Mouse (Mus musculus): ENCODE data around the gene Tmsb10. TPM values are rescaled to one million over a fixed set of nuclear protein-coding genes. Genes with fewer than 3 reads are reported as not detected.

Gene Tmsb10
- total RNA-seq (2023) = 1,000 to 10,000 TPM; 1,521 to 1,920 TPM

DNA sequence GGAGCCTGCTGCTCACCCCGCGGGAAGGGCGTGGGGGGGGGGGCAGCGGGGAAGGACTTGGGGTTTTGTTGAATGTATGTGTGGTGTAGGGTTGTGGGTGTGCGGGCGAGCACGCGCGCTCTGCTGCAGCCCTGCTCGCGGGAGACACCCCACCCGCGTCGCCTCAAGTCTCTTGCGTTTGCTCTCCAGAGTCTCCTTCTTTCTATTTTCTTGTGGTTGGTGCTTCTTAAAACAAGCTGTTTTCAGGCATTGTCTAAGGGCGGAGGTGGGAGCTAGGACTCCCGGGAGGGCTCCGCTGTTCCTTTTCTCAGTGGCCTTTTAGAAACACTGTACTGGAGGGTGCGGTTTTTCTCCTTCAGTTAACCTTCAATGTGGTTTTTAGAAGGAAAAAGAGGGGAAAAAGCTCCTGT lies at the start of gene Tmsb10:
Gene Tmsb10 (minus strand): TSS at position 87 of the 410 bp plus-strand sequence.

Other genes with a start within 250 kb of the Tmsb10 start
- gene Tcf7l1, start 169.5 kb downstream of the Tmsb10 start, total RNA-seq (2023) = under 1 TPM; 0.33 to 0.42 TPM
- 10 to 100 TPM; 58.3 to 60.0 TPM for gene Kcmf1, start 58.8 kb downstream of the Tmsb10 start, total RNA-seq (2023)